Mouse (Mus musculus) left cerebral cortex, adult 9 months (tissue): Measurements from ENCODE around the gene Tnfrsf14.

Source experiments
- DNase-seq, 2 experiments: peaks; one replicate each; pipeline ENCODE4 v3.0.0; 2022; ENCODE audit warnings: low spot score in 2 of 2

Tnfrsf14 gene

GRCm38 (mm10) chr4:154880730-154881129 is 47.6 kb downstream of the Tnfrsf14 start:
- no peak for DNase-seq

GRCm38 (mm10) chr4:154877864-154878548 is 50.4 kb downstream of the Tnfrsf14 start:
- peak in 1 of 2 experiments; percentile 87 for DNase-seq

GRCm38 (mm10) chr4:154873186-154873585 is 55.2 kb downstream of the Tnfrsf14 start:
- DNase-seq = no peak
